Mouse (Mus musculus) small intestine, adult 2 months (tissue): ENCODE measurements around the gene Tead1.

Source experiments
- CTCF ChIP-seq: fragments of 200-500 bp; IDR thresholded peaks from 2 replicates; pipeline ENCODE4 v1.5.1; 2012; ENCODE audit warnings: low read depth, mild to moderate bottlenecking, control low read depth, inconsistent platforms, low read length, moderate library complexity, mixed read lengths; ENCODE audit not compliant: insufficient replicate concordance, insufficient read length; ENCODE audit errors: extremely low read depth
- POLR2A ChIP-seq: fragments of 200-500 bp; IDR thresholded peaks from 2 replicates; pipeline ENCODE4 v1.6.1; 2012; ENCODE audit warnings: low read depth, mild to moderate bottlenecking, control low read depth, inconsistent platforms, low read length, moderate library complexity

GRCm38 (mm10) chr7:112856121-112856571 is 177.0 kb downstream of the Tead1 start:
- no peak for TF ChIP-seq POLR2A
- no peak for TF ChIP-seq CTCF
